Mouse (Mus musculus) frontal cortex, postnatal 25 days (tissue): ENCODE measurements at regions not wholly inside any gene's neighbourhood (a gene's known extent, or its start where the extent isn't known, plus 50 kb on each side); places are given as distances from the start of the nearest gene placed in this dataset.

ENCODE experiments used
- DNase-seq, 2 experiments: peaks; one replicate each; pipeline ENCODE4 v3.0.0; 2022; ENCODE audit warnings: low spot score in 2 of 2

GRCm38 (mm10) chr4:66478601-66479217, 74.3 kb upstream of the Astn2 start:
- DNase-seq, result no peak
